Mouse (Mus musculus): ENCODE results near the gene Fer1l5.

DNA sequence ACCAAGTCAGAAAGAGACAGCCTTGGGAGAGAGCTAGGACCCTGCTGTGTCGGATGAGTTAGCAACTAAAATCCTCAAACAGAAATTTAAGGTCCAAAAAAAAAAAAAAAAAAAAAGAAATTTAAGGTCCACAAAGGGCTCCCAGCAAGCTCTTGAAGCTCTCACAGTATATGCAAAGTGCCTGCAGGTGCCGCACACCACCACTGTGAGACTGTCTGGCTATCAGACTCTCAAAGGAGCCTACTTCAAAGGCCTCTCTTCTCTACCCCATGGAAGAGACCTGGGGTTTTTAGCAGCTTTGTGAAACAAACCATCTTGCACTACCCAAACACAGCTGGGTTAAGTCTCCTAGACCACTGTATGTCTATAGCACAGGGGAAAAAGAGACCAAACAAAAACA is 57.4 kb downstream of the Fer1l5 start:
- TF ChIP-seq POLR2A (IDR thresholded peaks at IDR 0.05; ENCODE audit: extremely low read depth, insufficient read depth, low read length): no peak
- no peak for TF ChIP-seq CTCF (IDR thresholded peaks at IDR 0.05; ENCODE audit: extremely low read depth, insufficient read depth, low read length)
